Mouse (Mus musculus): Measurements from ENCODE around the gene Ccl17. TPM values are rescaled to one million over a fixed set of nuclear protein-coding genes. Genes with fewer than 3 reads are reported as not detected.
"Not testable (repeated sequence)": the region's sequence is repeated elsewhere in the genome, so short reads cannot be mapped to it uniquely, and the experiment has no call there.

Ccl17 gene
- polyA plus RNA-seq, 1 experiment from 2014 or later = not detected

GRCm38 (mm10) chr8:94812645-94813098 is 2.4 kb downstream of the Ccl17 start:
- peak overlapping the region; percentile 36 for H3K4me2 ChIP-seq
- no peak overlapping the region for H3K9ac ChIP-seq
- H3K4me3 ChIP-seq (replicated peaks) = no peak overlapping the region
- no peaks in the 10 kb centered on the region for H3K36me3 ChIP-seq
- H3K9me3 ChIP-seq (replicated peaks) = no peaks in the 10 kb centered on the region
- H3K4me1 ChIP-seq = 0 out of 2 replicates have a peak, but pooled peaks cover 4% of the 10 kb centered on the region
- 30% methylated on average over 6 of the region's 6 CpGs for WGBS
- ATAC-seq (replicated peaks; ENCODE audit: low FRiP score) = peak; percentile 65
- H3K27ac ChIP-seq = no peak overlapping the region
- no peaks in the 10 kb centered on the region for H3K27me3 ChIP-seq

GRCm38 (mm10) chr8:94814556-94814955 is 4.3 kb downstream of the Ccl17 start:
- Histone ChIP-seq H3K4me1 (0 out of 2 replicates have a peak, but pooled peaks cover 4% of the 10 kb centered on the region), H3K27me3 (no peaks in the 10 kb centered on the region), H3K9me3 (replicated peaks) (no peaks in the 10 kb centered on the region), H3K27ac (no peak overlapping the region), H3K9ac (no peak overlapping the region), H3K4me2 (no peak overlapping the region), H3K4me3 (replicated peaks) (no peak overlapping the region), H3K36me3 (no peaks in the 10 kb centered on the region)
- no peak for ATAC-seq (replicated peaks; ENCODE audit: low FRiP score)
- WGBS = 0% methylated on average over 1 of the region's 1 CpGs

GRCm38 (mm10) chr8:94817933-94818332 is 7.7 kb downstream of the Ccl17 start:
- H3K9me3 ChIP-seq (replicated peaks) = no peaks in the 10 kb centered on the region
- no peak overlapping the region for H3K4me2 ChIP-seq
- peaks cover 3% of the 10 kb centered on the region; the same call in 1 of the 2 replicates for H3K4me1 ChIP-seq
- ATAC-seq (replicated peaks; ENCODE audit: low FRiP score) = no peak
- no peak overlapping the region for H3K27ac ChIP-seq
- no peak overlapping the region for H3K9ac ChIP-seq
- peaks cover 27% of the 10 kb centered on the region for H3K36me3 ChIP-seq
- WGBS = 87% methylated on average over 11 of the region's 11 CpGs
- H3K27me3 ChIP-seq = no peaks in the 10 kb centered on the region
- no peak overlapping the region for H3K4me3 ChIP-seq (replicated peaks)

GRCm38 (mm10) chr8:94819671-94820179 is 9.5 kb downstream of the Ccl17 start:
- Histone ChIP-seq H3K9ac (no peak overlapping the region), H3K9me3 (replicated peaks) (no peaks in the 10 kb centered on the region), H3K27ac (no peak overlapping the region), H3K4me1 (peaks cover 12% of the 10 kb centered on the region), H3K27me3 (no peaks in the 10 kb centered on the region), H3K4me3 (replicated peaks) (no peak overlapping the region), H3K4me2 (no peak overlapping the region), H3K36me3 (peaks cover 45% of the 10 kb centered on the region)
- 84% methylated on average over 6 of the region's 6 CpGs for WGBS
- no peak for ATAC-seq (replicated peaks; ENCODE audit: low FRiP score)

- H3K27ac ChIP-seq = no peak overlapping the region
- no peak overlapping the region for H3K4me2 ChIP-seq
- no peak overlapping the region for H3K4me3 ChIP-seq (replicated peaks)
- no peak overlapping the region for H3K9ac ChIP-seq
- peaks cover 12% of the 10 kb centered on the region for H3K4me1 ChIP-seq
- H3K9me3 ChIP-seq (replicated peaks) = no peaks in the 10 kb centered on the region
- no peak for ATAC-seq (replicated peaks; ENCODE audit: low FRiP score)
- 78% methylated on average over 7 of the region's 7 CpGs for WGBS
- H3K27me3 ChIP-seq = no peaks in the 10 kb centered on the region
- peaks cover 52% of the 10 kb centered on the region for H3K36me3 ChIP-seq
Measured at GRCm38 (mm10) chr8:94820553-94820952, 10.3 kb downstream of the Ccl17 start.

- 95% methylated on average over 2 of the region's 2 CpGs for WGBS
- ATAC-seq (replicated peaks; ENCODE audit: low FRiP score) = no peak
- Histone ChIP-seq H3K27me3 (no peaks in the 10 kb centered on the region), H3K4me3 (replicated peaks) (no peak overlapping the region), H3K4me2 (no peak overlapping the region), H3K9me3 (replicated peaks) (no peaks in the 10 kb centered on the region), H3K4me1 (peaks cover 12% of the 10 kb centered on the region), H3K9ac (no peak overlapping the region), H3K36me3 (peaks cover 60% of the 10 kb centered on the region), H3K27ac (no peak overlapping the region)
Measured at GRCm38 (mm10) chr8:94821381-94821780, 11.1 kb downstream of the Ccl17 start.

GRCm38 (mm10) chr8:94822637-94823560 is 12.6 kb downstream of the Ccl17 start:
- no peak overlapping the region for H3K27ac ChIP-seq
- 46% methylated on average over 23 of the region's 23 CpGs for WGBS
- no peak overlapping the region for H3K9ac ChIP-seq
- peak overlapping the region; percentile 9; the same call in 1 of the 2 replicates for H3K4me3 ChIP-seq (replicated peaks)
- peaks cover 12% of the 10 kb centered on the region for H3K4me1 ChIP-seq
- H3K4me2 ChIP-seq = peak overlapping the region; percentile 46
- peak; percentile 85 for ATAC-seq (replicated peaks; ENCODE audit: low FRiP score)
- peaks cover 73% of the 10 kb centered on the region for H3K36me3 ChIP-seq
- no peaks in the 10 kb centered on the region for H3K27me3 ChIP-seq
- H3K9me3 ChIP-seq (replicated peaks) = no peaks in the 10 kb centered on the region

- Histone ChIP-seq H3K27ac (no peak overlapping the region), H3K9ac (no peak overlapping the region), H3K4me1 (peaks cover 12% of the 10 kb centered on the region), H3K4me2 (no peak overlapping the region), H3K36me3 (peaks cover 95% of the 10 kb centered on the region), H3K27me3 (no peaks in the 10 kb centered on the region), H3K9me3 (replicated peaks) (no peaks in the 10 kb centered on the region), H3K4me3 (replicated peaks) (no peak overlapping the region)
- WGBS = 92% methylated on average over 6 of the region's 6 CpGs
- ATAC-seq (replicated peaks; ENCODE audit: low FRiP score) = no peak
Measured at GRCm38 (mm10) chr8:94825170-94825569, 14.9 kb downstream of the Ccl17 start.

- WGBS = 94% methylated on average over 5 of the region's 5 CpGs
Measured at GRCm38 (mm10) chr8:94826210-94826609, 16.0 kb downstream of the Ccl17 start.

GRCm38 (mm10) chr8:94828284-94828683 is 18.0 kb downstream of the Ccl17 start:
- Histone ChIP-seq H3K4me3 (replicated peaks) (no peak overlapping the region), H3K27ac (no peak overlapping the region), H3K9ac (no peak overlapping the region), H3K9me3 (replicated peaks) (no peaks in the 10 kb centered on the region), H3K36me3 (peaks cover 85% of the 10 kb centered on the region), H3K27me3 (no peaks in the 10 kb centered on the region), H3K4me1 (peaks cover 6% of the 10 kb centered on the region; the same call in 1 of the 2 replicates), H3K4me2 (no peak overlapping the region)
- no peak for ATAC-seq (replicated peaks; ENCODE audit: low FRiP score)
- WGBS = 95% methylated on average over 6 of the region's 6 CpGs

More at GRCm38 (mm10) chr8:94826210-94826609, 16.0 kb downstream of the Ccl17 start:
- no peak overlapping the region for H3K27ac ChIP-seq
- no peak overlapping the region for H3K4me3 ChIP-seq (replicated peaks)
- H3K4me2 ChIP-seq = no peak overlapping the region
- H3K4me1 ChIP-seq = peaks cover 12% of the 10 kb centered on the region
- H3K9me3 ChIP-seq (replicated peaks) = no peaks in the 10 kb centered on the region
- no peaks in the 10 kb centered on the region for H3K27me3 ChIP-seq
- H3K9ac ChIP-seq = no peak overlapping the region
- ATAC-seq (replicated peaks; ENCODE audit: low FRiP score) = no peak
- H3K36me3 ChIP-seq = peaks cover 95% of the 10 kb centered on the region

- H3K4me3 ChIP-seq (replicated peaks); H3K4me2 ChIP-seq; H3K27ac ChIP-seq; ATAC-seq (replicated peaks; ENCODE audit: low FRiP score); H3K9me3 ChIP-seq (replicated peaks); H3K9ac ChIP-seq; H3K27me3 ChIP-seq: not testable (repeated sequence)
- peaks cover 33% of the 10 kb centered on the region for H3K36me3 ChIP-seq
- 52% methylated on average over 7 of the region's 7 CpGs for WGBS
- H3K4me1 ChIP-seq = peaks cover 12% of the 10 kb centered on the region
Measured at GRCm38 (mm10) chr8:94833901-94834405, 23.7 kb downstream of the Ccl17 start.

- not testable (repeated sequence) for H3K9me3 ChIP-seq (replicated peaks); H3K27ac ChIP-seq; H3K27me3 ChIP-seq; H3K9ac ChIP-seq; ATAC-seq (replicated peaks; ENCODE audit: low FRiP score); H3K4me2 ChIP-seq; H3K4me3 ChIP-seq (replicated peaks)
- Histone ChIP-seq H3K36me3 (peaks cover 15% of the 10 kb centered on the region), H3K4me1 (peaks cover 15% of the 10 kb centered on the region)
- WGBS = 93% methylated on average over 13 of the region's 13 CpGs
Measured at GRCm38 (mm10) chr8:94835751-94836150, 25.5 kb downstream of the Ccl17 start.

Measured in kidney, embryonic 15.5 days (tissue).